8 mouse cellular contexts compared by ENCODE assay signal in genomic region chr5:136281351-136281750, GRCm38 (mm10). TPM values are rescaled to one million over a fixed set of nuclear protein-coding genes. Genes with fewer than 3 reads are reported as not detected.
DNase-seq lines count a peak whose midpoint lies in the region; ATAC-seq and TF ChIP-seq lines count a peak whose summit lies in the region.

No protein-coding gene starts in this region.

- WGBS in forebrain, embryonic 10.5 days = 73% methylated on average over 6 of the region's 6 CpGs
- 61% methylated on average over 6 of the region's 6 CpGs for WGBS in forebrain, embryonic 12.5 days
- WGBS in liver, embryonic 14.5 days (ENCODE audit: insufficient replicate concordance) = 69% methylated on average over 6 of the region's 6 CpGs
- 66% methylated on average over 6 of the region's 6 CpGs for WGBS in liver, embryonic 12.5 days (ENCODE audit: insufficient replicate concordance)

- H3K4me3 ChIP-seq in forebrain, embryonic 10.5 days = no peak overlapping the region
- no peak overlapping the region for H3K4me3 ChIP-seq in forebrain, embryonic 12.5 days (replicated peaks)
- no peak overlapping the region for H3K4me3 ChIP-seq in liver, embryonic 14.5 days (ENCODE audit: insufficient read depth in 1 of 2, low read depth in 2 of 2, low read length in 2 of 2)
- H3K4me3 ChIP-seq in liver, embryonic 12.5 days = no peak overlapping the region

- no peak overlapping the region for H3K4me2 ChIP-seq in forebrain, embryonic 12.5 days
- H3K4me2 ChIP-seq in liver, embryonic 14.5 days (ENCODE audit: low read depth) = no peak overlapping the region
- H3K4me2 ChIP-seq in liver, embryonic 12.5 days = no peak overlapping the region

- DNase-seq in forebrain, embryonic 10.5 days (ENCODE audit: extremely low spot score, low spot score) = peak; percentile 21
- DNase-seq in liver, embryonic 14.5 days (ENCODE audit: low read depth in 3 of 3, low spot score in 3 of 3) = no peak
- peak; percentile 33 for DNase-seq in ZHBTc4 (ENCODE audit: low read depth, low spot score)
- peak; percentile 32 to 39 for DNase-seq in layer of hippocampus, postnatal 14 days (ENCODE audit: low spot score in 2 of 2)
- no peak for DNase-seq in natural killer cell, adult 2 months (ENCODE audit: low spot score in 2 of 2)
- no peak for DNase-seq in left cerebral cortex, postnatal 25 days (ENCODE audit: low spot score in 2 of 2)

- H3K27me3 ChIP-seq in forebrain, embryonic 10.5 days (ENCODE audit: poor library complexity, severe bottlenecking) = no peaks in the 10 kb centered on the region
- H3K27me3 ChIP-seq in forebrain, embryonic 12.5 days = no peaks in the 10 kb centered on the region
- no peaks in the 10 kb centered on the region for H3K27me3 ChIP-seq in liver, embryonic 14.5 days (ENCODE audit: control insufficient read depth, insufficient read depth, low read length)
- H3K27me3 ChIP-seq in liver, embryonic 12.5 days (replicated peaks) = no peaks in the 10 kb centered on the region

- peak; percentile 60 for TF ChIP-seq CTCF in liver, embryonic 14.5 days (IDR thresholded peaks at IDR 0.05; ENCODE audit: low read depth)

- H3K27ac ChIP-seq in forebrain, embryonic 10.5 days = no peak overlapping the region
- H3K27ac ChIP-seq in forebrain, embryonic 12.5 days = no peak overlapping the region
- H3K27ac ChIP-seq in liver, embryonic 14.5 days = no peak overlapping the region
- H3K27ac ChIP-seq in liver, embryonic 12.5 days = no peak overlapping the region

- H3K4me1 ChIP-seq in forebrain, embryonic 10.5 days = no peaks in the 10 kb centered on the region
- no peaks in the 10 kb centered on the region for H3K4me1 ChIP-seq in forebrain, embryonic 12.5 days
- no peaks in the 10 kb centered on the region for H3K4me1 ChIP-seq in liver, embryonic 14.5 days (replicated peaks; ENCODE audit: control insufficient read depth in 2 of 2, insufficient read depth in 2 of 2, low read length in 1 of 2)
- H3K4me1 ChIP-seq in liver, embryonic 12.5 days = no peaks in the 10 kb centered on the region

- H3K9ac ChIP-seq in forebrain, embryonic 12.5 days = no peak overlapping the region
- H3K9ac ChIP-seq in liver, embryonic 14.5 days (replicated peaks) = no peak overlapping the region
- no peak overlapping the region for H3K9ac ChIP-seq in liver, embryonic 12.5 days

- intact Hi-C loops in left cerebral cortex, postnatal 25 days (cut with DNase I) = loop anchor here (5.0 kb wide), 3 partner anchors 341 to 426 kb away; no protein-coding TSS in a partner anchor

- H3K36me3 ChIP-seq in forebrain, embryonic 10.5 days (replicated peaks) = peaks cover 100% of the 10 kb centered on the region
- peaks cover 93% of the 10 kb centered on the region for H3K36me3 ChIP-seq in forebrain, embryonic 12.5 days (replicated peaks)
- H3K36me3 ChIP-seq in liver, embryonic 14.5 days (replicated peaks; ENCODE audit: control insufficient read depth, insufficient read depth, low read depth) = peaks cover 2% of the 10 kb centered on the region; the same call in 1 of the 2 replicates
- peaks cover 87% of the 10 kb centered on the region for H3K36me3 ChIP-seq in liver, embryonic 12.5 days

- TF ChIP-seq EP300 in liver, embryonic 14.5 days (IDR thresholded peaks at IDR 0.05; ENCODE audit: low read depth) = no peak

- H3K9me3 ChIP-seq in forebrain, embryonic 10.5 days = no peaks in the 10 kb centered on the region
- H3K9me3 ChIP-seq in forebrain, embryonic 12.5 days = no peaks in the 10 kb centered on the region
- H3K9me3 ChIP-seq in liver, embryonic 14.5 days (ENCODE audit: control insufficient read depth, low read length) = no peaks in the 10 kb centered on the region
- H3K9me3 ChIP-seq in liver, embryonic 12.5 days (replicated peaks) = no peaks in the 10 kb centered on the region

- ATAC-seq in forebrain, embryonic 12.5 days (ENCODE audit: low FRiP score) = no peak
- no peak for ATAC-seq in liver, embryonic 14.5 days (ENCODE audit: insufficient read depth)
- no peak for ATAC-seq in liver, embryonic 12.5 days

RNA-seq across cellular contexts. Expression of gene Sh2b2, which starts 35.0 kb away (rescaled TPM):
- 12.5 and 13.1 TPM in 2 replicates for polyA plus RNA-seq in forebrain, embryonic 10.5 days (2016; fragmentation: Nextera tagmentation; extraction: Ambion mirVana)
- polyA plus RNA-seq in forebrain, embryonic 12.5 days (2016; fragmentation: Nextera tagmentation; extraction: Ambion mirVana) = 19.6 and 21.7 TPM in 2 replicates
- polyA plus RNA-seq in liver, embryonic 14.5 days (2012; rRNA removed) = 1.8 and 8.5 TPM in 2 replicates
- polyA plus RNA-seq in liver, embryonic 14.5 days (2014; fragmentation: Nextera tagmentation; extraction: Ambion mirVana) = 1.4 and 1.5 TPM in 2 replicates
- polyA plus RNA-seq in liver, embryonic 12.5 days (2016; fragmentation: Nextera tagmentation; extraction: Ambion mirVana) = 2.6 and 3.1 TPM in 2 replicates
- total RNA-seq in layer of hippocampus, postnatal 14 days (2021) = 1 to 10 TPM; 8.7 to 9.5 TPM
- total RNA-seq in left cerebral cortex, postnatal 25 days (2021) = 1 to 10 TPM; 7.2 to 8.2 TPM

Comparison
In these comparisons a context has a peak if more than half of its experiments do, and no peak if none do; other contexts are left out.
1. DNase-seq: peak in forebrain, embryonic 10.5 days (single experiment), ZHBTc4 (single experiment) and layer of hippocampus, postnatal 14 days (2 of 2); none in liver, embryonic 14.5 days (0 of 3), natural killer cell, adult 2 months (0 of 2) and left cerebral cortex, postnatal 25 days (0 of 2).